Mouse (Mus musculus): ENCODE data around the gene N4bp1. TPM values are rescaled to one million over a fixed set of nuclear protein-coding genes. Genes with fewer than 3 reads are reported as not detected.

The N4bp1 gene
- polyA plus RNA-seq, 1 experiment, result 11.0 TPM

- 83% methylated on average over 8 of the region's 8 CpGs for WGBS
- no peak for TF ChIP-seq POLR2A (IDR thresholded peaks at IDR 0.05; ENCODE audit: low read depth, low read length)
- TF ChIP-seq CTCF (IDR thresholded peaks at IDR 0.05; ENCODE audit: extremely low read depth, insufficient read depth, insufficient read length, insufficient replicate concordance), result no peak
These were observed 17.6 kb upstream of the N4bp1 start for GRCm38 (mm10) chr8:86902656-86903055.

DNA sequence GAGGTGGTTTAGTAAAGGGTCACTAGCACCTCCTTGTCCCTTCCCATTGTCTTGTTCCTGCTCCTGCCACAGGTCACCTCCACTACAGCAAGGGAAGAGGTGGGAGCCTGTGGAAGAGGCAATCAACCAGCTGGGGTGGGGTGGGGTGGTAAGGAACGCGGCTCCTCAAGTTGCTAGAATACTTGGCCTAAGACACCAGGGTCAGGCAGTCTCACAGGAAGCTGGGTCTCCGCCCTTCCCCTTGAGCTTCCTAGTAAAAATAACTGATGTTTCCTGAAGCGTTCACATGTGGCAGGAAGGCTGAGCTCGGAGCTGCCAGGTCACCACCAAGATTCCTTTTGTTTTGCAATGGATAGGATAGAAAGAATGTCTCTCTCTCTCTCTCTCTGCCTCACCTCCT, 16.9 kb upstream of the N4bp1 start:
- no peak for DNase-seq (ENCODE audit: low read depth in 1 of 2, low spot score in 2 of 2)
- Histone ChIP-seq H3K36me3 (ENCODE audit: control insufficient read depth, insufficient read depth, low read length) (no peaks in the 10 kb centered on the region), H3K27ac (ENCODE audit: insufficient read depth, low read length) (no peak overlapping the region), H3K4me1 (ENCODE audit: control insufficient read depth, insufficient read depth, insufficient read length) (peaks cover 3% of the 10 kb centered on the region; the same call in 1 of the 2 replicates), H3K4me3 (ENCODE audit: extremely low read depth, insufficient read depth, insufficient read length) (no peak overlapping the region), H3K27me3 (ENCODE audit: control insufficient read depth, insufficient read depth, low read length) (no peaks in the 10 kb centered on the region)
- TF ChIP-seq POLR2A (IDR thresholded peaks at IDR 0.05; ENCODE audit: low read depth, low read length), result no peak
- TF ChIP-seq CTCF (IDR thresholded peaks at IDR 0.05; ENCODE audit: extremely low read depth, insufficient read depth, insufficient read length, insufficient replicate concordance), result no peak
- 9% methylated on average over 5 of the region's 5 CpGs for WGBS

More at GRCm38 (mm10) chr8:86902656-86903055, 17.6 kb upstream of the N4bp1 start:
- DNase-seq (ENCODE audit: low read depth in 1 of 2, low spot score in 2 of 2), result no peak
- H3K4me3 ChIP-seq (ENCODE audit: extremely low read depth, insufficient read depth, insufficient read length), result no peak overlapping the region
- H3K4me1 ChIP-seq (ENCODE audit: control insufficient read depth, insufficient read depth, insufficient read length), result peaks cover 3% of the 10 kb centered on the region; the same call in 1 of the 2 replicates
- no peaks in the 10 kb centered on the region for H3K36me3 ChIP-seq (ENCODE audit: control insufficient read depth, insufficient read depth, low read length)
- no peak overlapping the region for H3K27ac ChIP-seq (ENCODE audit: insufficient read depth, low read length)
- no peaks in the 10 kb centered on the region for H3K27me3 ChIP-seq (ENCODE audit: control insufficient read depth, insufficient read depth, low read length)

- H3K4me1 ChIP-seq (ENCODE audit: control insufficient read depth, insufficient read depth, insufficient read length), result peaks cover 3% of the 10 kb centered on the region; the same call in 1 of the 2 replicates
- no peak for DNase-seq (ENCODE audit: low read depth in 1 of 2, low spot score in 2 of 2)
- H3K4me3 ChIP-seq (ENCODE audit: extremely low read depth, insufficient read depth, insufficient read length), result no peak overlapping the region
- TF ChIP-seq CTCF (IDR thresholded peaks at IDR 0.05; ENCODE audit: extremely low read depth, insufficient read depth, insufficient read length, insufficient replicate concordance), result no peak
- no peak for TF ChIP-seq POLR2A (IDR thresholded peaks at IDR 0.05; ENCODE audit: low read depth, low read length)
- 88% methylated on average over 7 of the region's 7 CpGs for WGBS
- no peaks in the 10 kb centered on the region for H3K36me3 ChIP-seq (ENCODE audit: control insufficient read depth, insufficient read depth, low read length)
- H3K27me3 ChIP-seq (ENCODE audit: control insufficient read depth, insufficient read depth, low read length), result no peaks in the 10 kb centered on the region
- H3K27ac ChIP-seq (ENCODE audit: insufficient read depth, low read length), result no peak overlapping the region
These were observed 12.8 kb upstream of the N4bp1 start for GRCm38 (mm10) chr8:86897726-86898419.

DNA sequence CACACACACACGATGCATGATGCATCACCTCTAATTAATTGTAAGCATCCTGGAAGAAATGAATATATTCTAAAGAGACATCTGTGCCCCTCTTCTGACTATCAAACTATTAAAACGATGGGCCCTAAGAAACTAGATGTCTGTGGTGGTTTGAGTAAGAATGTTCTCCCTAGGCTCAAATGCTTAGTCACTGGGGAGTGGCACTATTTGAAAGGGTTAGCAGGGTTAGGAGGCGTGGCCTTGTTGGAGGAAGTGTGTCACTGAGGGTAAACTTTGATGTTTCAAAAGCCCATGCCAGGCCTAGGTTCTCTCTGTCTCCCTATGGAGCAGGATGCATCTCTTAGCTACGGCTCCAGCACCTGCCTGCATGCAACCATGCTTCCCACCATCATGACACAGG, 10.3 kb upstream of the N4bp1 start:
- WGBS, result 92% methylated on average over 4 of the region's 4 CpGs
- DNase-seq (ENCODE audit: low read depth in 1 of 2, low spot score in 2 of 2), result no peak
- no peaks in the 10 kb centered on the region for H3K36me3 ChIP-seq (ENCODE audit: control insufficient read depth, insufficient read depth, low read length)
- no peak overlapping the region for H3K27ac ChIP-seq (ENCODE audit: insufficient read depth, low read length)
- H3K4me1 ChIP-seq (ENCODE audit: control insufficient read depth, insufficient read depth, insufficient read length), result no peaks in the 10 kb centered on the region
- no peak for TF ChIP-seq POLR2A (IDR thresholded peaks at IDR 0.05; ENCODE audit: low read depth, low read length)
- no peak for TF ChIP-seq CTCF (IDR thresholded peaks at IDR 0.05; ENCODE audit: extremely low read depth, insufficient read depth, insufficient read length, insufficient replicate concordance)
- H3K4me3 ChIP-seq (ENCODE audit: extremely low read depth, insufficient read depth, insufficient read length), result no peak overlapping the region
- H3K27me3 ChIP-seq (ENCODE audit: control insufficient read depth, insufficient read depth, low read length), result no peaks in the 10 kb centered on the region

GRCm38 (mm10) chr8:86894194-86894761, 9.2 kb upstream of the N4bp1 start:
- Histone ChIP-seq H3K27ac (ENCODE audit: insufficient read depth, low read length) (no peak overlapping the region), H3K27me3 (ENCODE audit: control insufficient read depth, insufficient read depth, low read length) (no peaks in the 10 kb centered on the region), H3K4me3 (ENCODE audit: extremely low read depth, insufficient read depth, insufficient read length) (no peak overlapping the region), H3K36me3 (ENCODE audit: control insufficient read depth, insufficient read depth, low read length) (no peaks in the 10 kb centered on the region), H3K4me1 (ENCODE audit: control insufficient read depth, insufficient read depth, insufficient read length) (no peaks in the 10 kb centered on the region)
- TF ChIP-seq CTCF (IDR thresholded peaks at IDR 0.05; ENCODE audit: extremely low read depth, insufficient read depth, insufficient read length, insufficient replicate concordance), result no peak
- no peak for DNase-seq (ENCODE audit: low read depth in 1 of 2, low spot score in 2 of 2)
- 77% methylated on average over 6 of the region's 6 CpGs for WGBS

GRCm38 (mm10) chr8:86893554-86893953, 8.5 kb upstream of the N4bp1 start:
- Histone ChIP-seq H3K27ac (ENCODE audit: insufficient read depth, low read length) (no peak overlapping the region), H3K4me3 (ENCODE audit: extremely low read depth, insufficient read depth, insufficient read length) (no peak overlapping the region), H3K4me1 (ENCODE audit: control insufficient read depth, insufficient read depth, insufficient read length) (no peaks in the 10 kb centered on the region), H3K36me3 (ENCODE audit: control insufficient read depth, insufficient read depth, low read length) (no peaks in the 10 kb centered on the region), H3K27me3 (ENCODE audit: control insufficient read depth, insufficient read depth, low read length) (no peaks in the 10 kb centered on the region)
- TF ChIP-seq CTCF (IDR thresholded peaks at IDR 0.05; ENCODE audit: extremely low read depth, insufficient read depth, insufficient read length, insufficient replicate concordance), result no peak
- TF ChIP-seq POLR2A (IDR thresholded peaks at IDR 0.05; ENCODE audit: low read depth, low read length), result no peak
- no peak for DNase-seq (ENCODE audit: low read depth in 1 of 2, low spot score in 2 of 2)
- 90% methylated on average over 4 of the region's 4 CpGs for WGBS

- Histone ChIP-seq H3K36me3 (ENCODE audit: control insufficient read depth, insufficient read depth, low read length) (no peaks in the 10 kb centered on the region), H3K27ac (ENCODE audit: insufficient read depth, low read length) (peak overlapping the region; percentile 6; the same call in 1 of the 2 replicates), H3K4me3 (ENCODE audit: extremely low read depth, insufficient read depth, insufficient read length) (no peak overlapping the region), H3K4me1 (ENCODE audit: control insufficient read depth, insufficient read depth, insufficient read length) (no peaks in the 10 kb centered on the region), H3K27me3 (ENCODE audit: control insufficient read depth, insufficient read depth, low read length) (no peaks in the 10 kb centered on the region)
- WGBS, result 17% methylated on average over 1 of the region's 1 CpGs
- DNase-seq (ENCODE audit: low read depth in 1 of 2, low spot score in 2 of 2), result no peak
- TF ChIP-seq CTCF (IDR thresholded peaks at IDR 0.05; ENCODE audit: extremely low read depth, insufficient read depth, insufficient read length, insufficient replicate concordance) (no peak), POLR2A (IDR thresholded peaks at IDR 0.05; ENCODE audit: low read depth, low read length) (no peak)
These were observed 6.5 kb upstream of the N4bp1 start for GRCm38 (mm10) chr8:86891533-86891932.

Measured in spleen, adult 2 months (tissue).